Mouse (Mus musculus): ENCODE data around the gene Rps25. TPM values are rescaled to one million over a fixed set of nuclear protein-coding genes. Genes with fewer than 3 reads are reported as not detected.

Gene Rps25
- total RNA-seq (2023), result 1,000 to 10,000 TPM in 1 of 2 experiments, 100 to 1,000 TPM in 1; 988 to 1,162 TPM

DNA sequence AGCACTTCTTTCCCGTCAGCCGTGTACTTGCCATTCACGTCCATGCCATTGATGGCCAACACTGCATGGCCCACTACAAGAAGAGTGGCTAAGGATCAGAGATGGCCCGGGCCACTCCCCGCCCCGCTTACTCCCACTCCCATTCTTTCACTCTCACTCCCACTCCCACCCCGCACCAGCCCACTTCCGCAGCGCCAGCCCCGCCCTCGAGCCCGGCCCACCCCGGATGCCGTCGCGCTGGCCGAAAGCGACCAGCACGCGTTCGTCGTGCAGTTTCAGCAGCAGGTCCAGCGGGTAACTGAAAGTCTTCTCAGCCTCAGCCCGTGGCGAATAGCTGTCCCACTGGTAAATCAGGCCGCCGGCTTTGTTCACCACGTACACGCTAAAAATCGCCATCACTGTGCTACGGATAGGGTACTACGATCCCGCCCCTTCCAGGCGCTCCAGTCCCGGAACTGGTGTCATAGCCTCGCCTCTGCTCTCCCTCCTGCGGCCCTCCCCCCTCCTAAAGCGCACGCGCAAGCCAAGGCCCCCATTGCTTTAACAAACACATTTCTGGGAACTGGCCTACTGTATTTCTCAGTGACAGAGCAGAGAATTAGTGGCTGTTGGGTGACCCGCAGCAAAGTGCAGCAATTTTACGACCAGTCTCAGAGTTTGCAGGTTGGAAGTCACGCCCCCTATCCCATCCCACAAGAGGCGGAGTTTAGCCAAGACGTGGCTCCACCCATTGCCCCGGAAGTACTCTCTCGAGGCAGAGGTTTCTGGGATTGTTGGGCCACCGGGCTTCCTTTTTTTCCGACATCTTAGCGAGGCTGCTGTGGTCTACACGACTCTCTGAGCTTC lies at the start of gene Rps25, which contains the start of gene Trappc4:
Rps25 (plus strand) TSS at position 234 of the 846 bp plus-strand sequence.
Trappc4 (minus strand) TSS at position 695 of the 846 bp plus-strand sequence.

GRCm38 (mm10) chr9:44361190-44361917 lies 45.6 kb upstream of the Rps25 start, which contains the start of gene Vps11:
Vps11 (minus strand) TSS chr9:44361670.

GRCm38 (mm10) chr9:44379054-44379834 lies 27.7 kb upstream of the Rps25 start, which contains the start of gene Hyou1:
Hyou1 (plus strand) TSS chr9:44379490.

GRCm38 (mm10) chr9:44396684-44397411 lies 10.1 kb upstream of the Rps25 start, which contains the start of gene Slc37a4:
Slc37a4 (plus strand) TSS chr9:44396852.

GRCm38 (mm10) chr9:44418519-44419385 lies 11.8 kb downstream of the Rps25 start, which contains the start of gene Ccdc84:
Ccdc84 (minus strand) TSS chr9:44418569.

DNA sequence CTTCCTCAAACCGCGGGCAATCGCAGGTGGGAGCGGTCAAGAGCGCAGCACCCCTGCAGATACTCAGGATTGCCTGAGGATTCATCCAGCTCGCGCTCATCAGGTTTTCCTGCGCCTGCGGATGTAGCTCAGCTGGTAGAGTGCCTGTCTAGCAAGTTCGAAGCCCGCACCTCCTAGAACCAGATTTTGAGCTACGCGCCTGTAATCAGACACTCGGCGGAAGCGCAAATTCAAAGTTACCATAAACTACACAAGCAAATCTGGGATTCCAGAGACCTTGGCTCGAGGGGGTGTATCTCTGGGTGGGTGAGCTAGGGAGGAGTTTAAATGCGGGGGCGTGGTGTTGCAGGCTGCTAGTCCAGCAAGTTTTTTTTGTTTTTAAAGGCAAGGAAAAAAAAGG lies 34.0 kb downstream of the Rps25 start, which contains the start of gene Foxr1:
Foxr1 (minus strand) TSS at position 176 of the 400 bp plus-strand sequence.

DNA sequence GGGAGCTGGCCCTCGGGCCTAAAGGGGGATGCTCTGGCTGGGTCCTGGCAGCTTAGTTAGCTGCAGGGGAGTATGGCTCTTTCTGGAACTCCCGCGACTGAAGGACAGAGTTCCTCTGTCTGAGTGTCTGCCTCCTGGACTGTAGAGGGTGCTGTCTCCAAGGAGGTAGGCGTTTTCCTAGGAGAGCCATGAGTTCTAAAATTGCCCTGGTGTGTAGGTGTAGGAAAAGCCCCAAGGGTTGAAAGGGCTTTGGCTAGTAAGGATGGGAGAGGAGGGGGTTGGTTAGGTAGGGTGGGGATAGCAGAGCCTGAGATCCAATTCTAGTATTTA lies 47.9 kb downstream of the Rps25 start, which contains the start of gene Upk2:
Upk2 (minus strand) TSS at position 86 of the 330 bp plus-strand sequence.

Other genes starting within 250 kb of the Rps25 start
- 100 to 1,000 TPM; 215 to 217 TPM for gene Cbl, start 173.1 kb upstream of the Rps25 start, total RNA-seq (2023)
- not detected for gene Ccdc153, start 166.5 kb upstream of the Rps25 start, total RNA-seq (2023)
- gene Pdzd3, start 155.7 kb upstream of the Rps25 start, total RNA-seq (2023), result 1 to 10 TPM; 1.6 TPM
- 10 to 100 TPM; 61.4 to 69.3 TPM for gene Nlrx1, start 138.5 kb upstream of the Rps25 start, total RNA-seq (2023)
- 1 to 10 TPM; 3.7 to 9.7 TPM for gene Abcg4, start 118.5 kb upstream of the Rps25 start, total RNA-seq (2023)
- 10 to 100 TPM; 35.6 to 40.8 TPM for gene Hinfp, start 101.5 kb upstream of the Rps25 start, total RNA-seq (2023)
- 10 to 100 TPM; 21.6 to 23.7 TPM for gene C2cd2l, start 86.9 kb upstream of the Rps25 start, total RNA-seq (2023)
- 10 to 100 TPM; 13.9 to 15.2 TPM for gene Dpagt1, start 81.1 kb upstream of the Rps25 start, total RNA-seq (2023)
- 100 to 1,000 TPM; 273 to 278 TPM for gene H2afx, start 72.4 kb upstream of the Rps25 start, total RNA-seq (2023)
- gene Hmbs, start 62.9 kb upstream of the Rps25 start, total RNA-seq (2023), result 10 to 100 TPM; 43.9 to 66.5 TPM
- gene Vps11, start 45.5 kb upstream of the Rps25 start, total RNA-seq (2023), result 10 to 100 TPM; 37.1 to 37.2 TPM
- 10 to 100 TPM; 50.6 to 54.5 TPM for gene Hyou1, start 27.6 kb upstream of the Rps25 start, total RNA-seq (2023)
- 10 to 100 TPM; 12.4 to 13.7 TPM for gene Slc37a4, start 10.3 kb upstream of the Rps25 start, total RNA-seq (2023)
- gene Trappc4, start 461 bp downstream of the Rps25 start, total RNA-seq (2023), result 10 to 100 TPM; 50.5 to 53.9 TPM
- 10 to 100 TPM; 23.0 to 26.9 TPM for gene Ccdc84, start 11.4 kb downstream of the Rps25 start, total RNA-seq (2023)
- not detected for gene Foxr1, start 34.0 kb downstream of the Rps25 start, total RNA-seq (2023)
- gene Upk2, start 47.8 kb downstream of the Rps25 start, total RNA-seq (2023), result not detected
- 10 to 100 TPM in 1 of 2 experiments, 1 to 10 TPM in 1; 6.9 to 10.2 TPM for gene Bcl9l, start 75.7 kb downstream of the Rps25 start, total RNA-seq (2023)
- under 1 TPM; 0.24 to 0.42 TPM for gene Cxcr5, start 154.7 kb downstream of the Rps25 start, total RNA-seq (2023)
- gene Ddx6, start 197.8 kb downstream of the Rps25 start, total RNA-seq (2023), result 100 to 1,000 TPM; 114 to 116 TPM